Mouse (Mus musculus) limb, embryonic 11.5 days (tissue): ENCODE results near the gene Slc22a18. TPM values are rescaled to one million over a fixed set of nuclear protein-coding genes. Genes with fewer than 3 reads are reported as not detected.
A peak's percentile ranks its signal among the peaks of the same experiment; 100 is the strongest.

Experiments used
- ATAC-seq: fragments of 200-750 bp; cut with Nextera tagmentation; 2 replicates; pipeline ENCODE4 v1.8.0; 2017; ENCODE audit warnings: low read depth; ENCODE audit not compliant: insufficient number of reproducible peaks, low FRiP score, low TSS enrichment
- DNase-seq: peaks from one replicate; pipeline ENCODE4 v3.0.0-alpha.2; 2015; ENCODE audit warnings: low spot score
- H3K27ac ChIP-seq: fragments of 300-500 bp; sonication (generic); replicated peaks from 2 replicates; pipeline ENCODE4 v1.5.1; 2014; ENCODE audit warnings: low read depth, mild to moderate bottlenecking, low read length
- H3K27me3 ChIP-seq: fragments of 300-500 bp; sonication (generic); 2 replicates; pipeline ENCODE4 v1.6.1; 2014; ENCODE audit warnings: mild to moderate bottlenecking, low read length, mixed read lengths; ENCODE audit not compliant: control insufficient read depth, insufficient read depth
- H3K36me3 ChIP-seq: fragments of 300-500 bp; sonication (generic); 2 replicates; pipeline ENCODE4 v1.6.1; 2014; ENCODE audit warnings: mild to moderate bottlenecking, low read length, moderate library complexity, mixed read lengths; ENCODE audit not compliant: control insufficient read depth, insufficient read depth
- H3K4me1 ChIP-seq: fragments of 300-500 bp; sonication (generic); 2 replicates; pipeline ENCODE4 v1.6.1; 2014; ENCODE audit warnings: low read length, mixed read lengths; ENCODE audit not compliant: control insufficient read depth, insufficient read depth
- H3K4me2 ChIP-seq: fragments of 300-500 bp; sonication (generic); 2 replicates; pipeline ENCODE4 v1.6.1; 2014; ENCODE audit warnings: low read depth, mild to moderate bottlenecking, moderate library complexity; ENCODE audit not compliant: severe bottlenecking
- H3K4me3 ChIP-seq: fragments of 300-500 bp; sonication (generic); 2 replicates; pipeline ENCODE4 v1.5.1; 2014; ENCODE audit warnings: low read depth, low read length
- H3K9ac ChIP-seq: fragments of 300-500 bp; sonication (generic); 2 replicates; pipeline ENCODE4 v1.6.1; 2014; ENCODE audit warnings: mild to moderate bottlenecking, low read length
- H3K9me3 ChIP-seq: fragments of 300-500 bp; sonication (generic); 2 replicates; pipeline ENCODE4 v1.6.1; 2016; ENCODE audit warnings: low read length; ENCODE audit not compliant: control insufficient read depth
- WGBS: fragments of 180-500 bp; shearing (Covaris S2); extraction: QIAGEN DNeasy Blood & Tissue Kit; methylation state at CpG from one replicate; pipeline ENCODE4 v1.1.7; 2014; 5-methylcytosine and 5-hydroxymethylcytosine counted together
- polyA plus RNA-seq: library from polyadenylated mRNA; unstranded; fragments of >200 nt; fragmentation: Nextera tagmentation; extraction: Ambion mirVana; gene quantifications from 2 replicates; pipeline ENCODE4 v1.2.1, GENCODE M21; 2014

Gene Slc22a18
- 0.96 and 0.97 TPM in 2 replicates for polyA plus RNA-seq

DNA sequence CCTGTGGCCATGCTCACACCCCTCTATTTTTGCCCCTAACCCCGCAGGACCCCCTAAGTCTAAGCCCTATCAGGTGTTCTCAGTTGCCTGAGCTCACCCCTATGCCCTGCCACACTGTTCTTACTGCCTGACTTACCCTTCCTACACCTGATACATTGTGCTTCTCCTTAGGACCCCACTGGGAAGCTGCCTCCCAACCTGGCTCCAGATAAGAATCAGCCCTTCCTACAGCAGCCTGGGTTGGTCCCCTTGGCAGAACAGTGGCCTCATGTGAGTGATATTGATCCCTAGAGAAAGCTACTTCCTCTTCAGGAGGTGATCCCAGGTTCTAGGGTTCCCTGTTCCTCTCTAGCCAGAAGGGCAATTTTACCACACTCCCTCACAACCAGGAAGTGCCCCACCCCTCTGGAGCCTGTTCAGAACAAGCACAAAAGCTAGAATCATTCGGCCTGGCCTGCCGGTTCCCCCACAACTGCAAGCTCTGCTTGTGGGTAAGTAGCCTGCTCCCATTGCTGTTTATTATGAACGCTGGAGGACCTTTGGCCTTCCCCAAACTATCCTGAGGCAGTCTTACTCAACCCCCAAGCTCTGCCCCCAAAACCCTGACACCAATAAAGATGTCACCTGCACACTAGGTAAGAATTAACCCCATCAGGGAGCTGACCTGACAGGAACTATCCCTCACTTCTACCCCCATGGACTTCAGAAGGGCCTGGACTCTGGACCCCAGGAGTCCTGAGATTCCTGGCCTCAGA is at the start of gene Slc22a18:
Gene Slc22a18, plus strand, starts transcription at position 390 of the 755 bp plus-strand sequence.
- ATAC-seq (no peak), DNase-seq (no peak)
- H3K36me3 ChIP-seq, result no peaks in the 10 kb centered on the region
- H3K27me3 ChIP-seq, result no peaks in the 10 kb centered on the region
- H3K4me1 ChIP-seq, result no peaks in the 10 kb centered on the region
- peak within 1 kb of the TSS; percentile 17; the same call in 1 of the 2 replicates for H3K4me2 ChIP-seq
- H3K9ac ChIP-seq, result no peak within 1 kb of the TSS
- H3K27ac ChIP-seq, result no peak within 1 kb of the TSS
- whole genome bisulfite sequencing, result 49% methylated on average over 4 of the region's 4 CpGs
- no peak within 1 kb of the TSS for H3K4me3 ChIP-seq
- no peaks in the 10 kb centered on the region for H3K9me3 ChIP-seq

GRCm38 (mm10) chr7:143428142-143428813 is 45.3 kb upstream of the Slc22a18 start:
- no peak for ATAC-seq
- no peak overlapping the region for H3K4me2 ChIP-seq
- no peaks in the 10 kb centered on the region for H3K9me3 ChIP-seq
- no peak overlapping the region for H3K27ac ChIP-seq
- DNase-seq, result no peak
- WGBS, result 71% methylated on average over 23 of the region's 23 CpGs
- no peak overlapping the region for H3K9ac ChIP-seq
- H3K36me3 ChIP-seq, result no peaks in the 10 kb centered on the region
- 0 out of 2 replicates have a peak, but pooled peaks cover 4% of the 10 kb centered on the region for H3K4me1 ChIP-seq
- no peak overlapping the region for H3K4me3 ChIP-seq
- H3K27me3 ChIP-seq, result no peaks in the 10 kb centered on the region

DNA sequence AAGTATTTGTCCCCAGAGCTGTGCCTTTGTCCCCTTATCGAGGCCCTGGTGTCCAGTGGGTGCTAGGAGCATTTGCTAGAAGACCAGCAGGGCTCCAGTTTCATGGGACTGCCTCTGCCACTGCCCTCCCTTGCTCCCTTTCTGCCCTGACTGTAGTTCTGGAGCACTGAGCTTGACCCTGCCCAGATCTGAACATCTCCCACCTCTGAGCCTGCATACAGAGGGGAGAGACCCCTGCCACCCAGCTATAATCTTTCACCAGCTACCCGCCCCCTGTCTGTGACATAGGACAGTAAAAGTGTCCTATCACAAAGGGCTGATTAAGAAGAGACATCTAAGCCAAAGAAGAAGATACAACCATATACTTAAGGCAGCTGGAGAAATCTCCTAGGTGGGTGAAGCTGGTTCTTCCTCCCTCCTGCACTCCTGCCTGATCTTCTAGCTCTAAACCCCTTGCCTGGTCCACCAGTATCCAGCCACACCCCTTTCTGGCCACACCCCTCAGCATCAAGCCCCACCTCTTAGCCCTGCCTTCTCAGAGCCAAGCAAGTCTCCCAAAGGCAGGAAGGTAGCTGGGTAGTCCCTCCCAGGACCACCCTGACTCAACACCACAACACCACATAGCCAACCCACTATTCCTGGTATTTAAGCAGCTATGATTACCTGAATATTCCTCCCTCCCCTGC is 44.6 kb upstream of the Slc22a18 start:
- ATAC-seq (no peak), DNase-seq (no peak)
- no peak overlapping the region for H3K9ac ChIP-seq
- H3K27ac ChIP-seq, result no peak overlapping the region
- H3K4me3 ChIP-seq, result no peak overlapping the region
- H3K4me2 ChIP-seq, result no peak overlapping the region
- H3K27me3 ChIP-seq, result no peaks in the 10 kb centered on the region
- H3K4me1 ChIP-seq, result 0 out of 2 replicates have a peak, but pooled peaks cover 8% of the 10 kb centered on the region
- H3K36me3 ChIP-seq, result no peaks in the 10 kb centered on the region
- no peaks in the 10 kb centered on the region for H3K9me3 ChIP-seq
- 65% methylated on average over 2 of the region's 2 CpGs for WGBS

GRCm38 (mm10) chr7:143432631-143433030 is 40.9 kb upstream of the Slc22a18 start:
- 77% methylated on average over 1 of the region's 1 CpGs for WGBS
- H3K36me3 ChIP-seq, result no peaks in the 10 kb centered on the region
- ATAC-seq (no peak), DNase-seq (no peak)
- H3K9me3 ChIP-seq, result no peaks in the 10 kb centered on the region
- H3K4me2 ChIP-seq, result no peak overlapping the region
- no peaks in the 10 kb centered on the region for H3K27me3 ChIP-seq
- H3K27ac ChIP-seq, result no peak overlapping the region
- H3K9ac ChIP-seq, result no peak overlapping the region
- no peak overlapping the region for H3K4me3 ChIP-seq
- 0 out of 2 replicates have a peak, but pooled peaks cover 11% of the 10 kb centered on the region for H3K4me1 ChIP-seq

DNA sequence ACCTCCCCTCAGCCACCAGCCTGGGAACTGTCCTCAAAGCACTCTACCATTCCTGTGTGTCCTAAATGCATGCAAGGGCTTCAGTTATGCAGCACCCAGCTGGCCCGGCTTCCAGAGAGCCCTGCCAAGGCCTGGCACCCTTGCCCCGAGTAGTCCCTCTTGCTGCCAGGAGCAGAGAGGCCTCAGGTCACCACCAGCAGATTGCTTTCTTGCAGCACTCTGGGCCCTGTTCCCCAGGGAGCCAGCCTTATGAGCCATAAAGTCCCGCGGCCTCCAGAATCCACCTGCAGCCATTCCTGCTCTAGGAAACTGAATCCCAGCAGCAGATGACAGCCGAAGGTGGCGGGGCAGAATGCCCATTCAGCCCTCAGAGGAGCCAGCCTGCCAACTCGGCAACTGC is 40.2 kb upstream of the Slc22a18 start:
- no peaks in the 10 kb centered on the region for H3K27me3 ChIP-seq
- H3K4me3 ChIP-seq, result no peak overlapping the region
- DNase-seq (no peak), ATAC-seq (no peak)
- no peaks in the 10 kb centered on the region for H3K36me3 ChIP-seq
- 62% methylated on average over 7 of the region's 7 CpGs for WGBS
- no peak overlapping the region for H3K4me2 ChIP-seq
- H3K9ac ChIP-seq, result no peak overlapping the region
- no peaks in the 10 kb centered on the region for H3K9me3 ChIP-seq
- H3K4me1 ChIP-seq, result 0 out of 2 replicates have a peak, but pooled peaks cover 14% of the 10 kb centered on the region
- H3K27ac ChIP-seq, result no peak overlapping the region

DNA sequence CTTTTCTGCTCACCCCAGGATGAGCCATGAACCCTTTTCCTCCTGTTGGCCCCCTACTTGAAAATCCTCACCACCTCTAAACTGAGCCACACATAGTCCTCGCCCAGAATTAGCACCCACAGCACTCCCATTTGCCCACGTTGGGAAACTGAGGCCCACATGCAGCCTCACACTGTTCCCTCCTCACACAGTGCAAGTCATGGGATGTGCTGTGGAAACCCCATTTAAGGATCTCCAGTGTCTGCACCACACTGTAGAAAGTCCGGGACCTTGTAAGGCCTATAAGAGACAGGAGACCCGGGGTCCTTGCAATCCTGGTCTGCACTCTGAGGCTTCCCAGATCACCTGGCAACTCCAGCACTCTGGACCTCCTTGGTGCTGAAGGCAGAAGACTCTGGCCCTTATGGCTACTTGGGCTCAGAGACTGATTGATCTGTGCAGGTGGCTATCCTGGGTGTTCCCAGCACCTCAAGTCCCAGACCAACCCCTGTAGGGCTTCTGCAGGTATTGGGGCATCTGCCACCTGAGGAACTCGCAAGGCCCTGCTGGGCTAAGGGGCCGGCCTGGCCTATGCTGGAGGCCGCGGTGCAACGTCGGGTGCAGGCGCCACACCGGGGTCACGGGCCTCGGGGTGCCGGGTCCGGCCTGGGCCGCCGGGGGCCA is 36.2 kb upstream of the Slc22a18 start:
- H3K9ac ChIP-seq, result peak overlapping the region; percentile 79
- H3K9me3 ChIP-seq, result no peaks in the 10 kb centered on the region
- peak overlapping the region; percentile 37 for H3K27ac ChIP-seq
- peak overlapping the region; percentile 35 for H3K4me3 ChIP-seq
- 16% methylated on average over 18 of the region's 18 CpGs for WGBS
- ATAC-seq (peak; percentile 63; the same call in 1 of the 2 replicates), DNase-seq (no peak)
- H3K27me3 ChIP-seq, result no peaks in the 10 kb centered on the region
- no peaks in the 10 kb centered on the region for H3K36me3 ChIP-seq
- peak overlapping the region; percentile 87 for H3K4me2 ChIP-seq
- H3K4me1 ChIP-seq, result peaks cover 19% of the 10 kb centered on the region; the same call in 1 of the 2 replicates

DNA sequence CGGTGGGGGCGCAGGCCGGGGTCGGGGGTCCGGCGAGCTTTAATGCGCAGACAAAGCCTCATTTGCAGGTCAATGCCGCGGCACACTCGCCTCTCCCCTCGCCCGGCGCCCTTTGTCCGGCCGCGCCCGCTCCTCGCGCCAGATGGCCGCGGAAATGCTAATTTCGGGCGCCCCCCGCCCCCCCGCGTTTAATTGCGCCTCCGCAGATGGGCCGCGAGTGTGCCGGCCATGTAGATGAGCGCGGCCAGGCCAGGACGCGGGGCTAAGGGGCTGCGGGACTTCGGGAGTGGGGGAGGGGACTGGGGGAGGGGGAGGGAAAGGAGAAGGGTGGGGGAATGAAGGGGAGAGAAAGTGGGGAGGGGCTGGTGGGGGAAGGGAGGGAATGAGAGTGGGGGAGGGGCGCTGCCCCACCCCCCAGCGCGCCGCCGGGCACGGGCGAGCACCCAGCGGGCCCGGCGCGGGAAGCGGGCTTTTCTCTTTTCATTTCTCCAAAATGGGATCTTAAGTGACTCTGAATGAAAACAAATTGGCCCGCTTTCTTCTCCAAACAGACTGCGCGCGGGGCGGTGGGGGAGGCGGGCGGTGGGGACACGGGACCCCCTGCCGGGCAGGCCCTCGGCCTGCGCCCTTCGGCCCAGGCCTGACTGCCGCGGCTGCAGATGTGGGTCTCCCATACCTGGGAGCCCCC is 35.5 kb upstream of the Slc22a18 start:
- Histone ChIP-seq H3K4me3 (peak overlapping the region; percentile 35), H3K9me3 (no peaks in the 10 kb centered on the region), H3K36me3 (no peaks in the 10 kb centered on the region), H3K27me3 (peaks cover 4% of the 10 kb centered on the region; the same call in 1 of the 2 replicates), H3K4me2 (peak overlapping the region; percentile 87), H3K9ac (peak overlapping the region; percentile 79), H3K27ac (peak overlapping the region; percentile 37), H3K4me1 (peaks cover 19% of the 10 kb centered on the region; the same call in 1 of the 2 replicates)
- 1% methylated on average over 53 of the region's 63 CpGs for WGBS
- DNase-seq, result peak; percentile 75
- 0 out of 2 replicates have a peak, but pooled peaks have one; percentile 14 for ATAC-seq
